Mouse (Mus musculus): ENCODE data around the gene Gm12185.
"Not testable (repeated sequence)": the region's sequence is repeated elsewhere in the genome, so short reads cannot be mapped to it uniquely, and the experiment has no call there.

The Gm12185 gene

GRCm38 (mm10) chr11:48991740-48992520 is at the start of gene Gm12185:
TSS of gene Gm12185 (minus strand) at chr11:48992226.
- peak; percentile 16 for DNase-seq

- DNase-seq: not testable (repeated sequence)
Measured at GRCm38 (mm10) chr11:49012074-49012473, 20.0 kb upstream of the Gm12185 start.

- DNase-seq: not testable (repeated sequence)
Measured at GRCm38 (mm10) chr11:49006785-49007184, 14.8 kb upstream of the Gm12185 start.

GRCm38 (mm10) chr11:49006317-49006716 is 14.3 kb upstream of the Gm12185 start:
- not testable (repeated sequence) for DNase-seq

- DNase-seq: not testable (repeated sequence)
Measured at GRCm38 (mm10) chr11:49000411-49000810, 8.4 kb upstream of the Gm12185 start.

- not testable (repeated sequence) for DNase-seq
Measured at GRCm38 (mm10) chr11:48994018-48994417, 2.0 kb upstream of the Gm12185 start, which contains the start of gene Tgtp1. TSS of gene Tgtp1 (minus strand) at chr11:48994172.

GRCm38 (mm10) chr11:48993296-48993695 is 1.3 kb upstream of the Gm12185 start:
- DNase-seq: not testable (repeated sequence)

- DNase-seq: not testable (repeated sequence)
Measured at GRCm38 (mm10) chr11:48989981-48990380, 2.0 kb downstream of the Gm12185 start.

- DNase-seq: not testable (repeated sequence)
Measured at GRCm38 (mm10) chr11:48988219-48988618, 3.8 kb downstream of the Gm12185 start.

GRCm38 (mm10) chr11:48982848-48983247 is 9.2 kb downstream of the Gm12185 start:
- not testable (repeated sequence) for DNase-seq

- DNase-seq: not testable (repeated sequence)
Measured at GRCm38 (mm10) chr11:48980052-48980451, 12.0 kb downstream of the Gm12185 start.

GRCm38 (mm10) chr11:48979251-48979650 is 12.8 kb downstream of the Gm12185 start, which contains the start of gene 9930111J21Rik1:
TSS of gene 9930111J21Rik1 (minus strand) at chr11:48979398.
- not testable (repeated sequence) for DNase-seq

GRCm38 (mm10) chr11:48978240-48978939 is 13.6 kb downstream of the Gm12185 start, which contains the start of gene Olfr56:
TSS of gene Olfr56 (plus strand) at chr11:48978889.
- not testable (repeated sequence) for DNase-seq

- DNase-seq: not testable (repeated sequence)
Measured at GRCm38 (mm10) chr11:48974686-48975085, 17.3 kb downstream of the Gm12185 start.

- DNase-seq: not testable (repeated sequence)
Measured at GRCm38 (mm10) chr11:48946090-48946489, 45.9 kb downstream of the Gm12185 start, which contains the start of gene Psme2b. TSS of gene Psme2b (minus strand) at chr11:48946190.

- DNase-seq: not testable (repeated sequence)
Measured at GRCm38 (mm10) chr11:48939286-48939685, 52.7 kb downstream of the Gm12185 start.

GRCm38 (mm10) chr11:48935291-48935690 is 56.7 kb downstream of the Gm12185 start:
- not testable (repeated sequence) for DNase-seq

GRCm38 (mm10) chr11:48933923-48934322 is 58.1 kb downstream of the Gm12185 start:
- DNase-seq: not testable (repeated sequence)

- not testable (repeated sequence) for DNase-seq
Measured at GRCm38 (mm10) chr11:48933422-48933821, 58.6 kb downstream of the Gm12185 start.

- not testable (repeated sequence) for DNase-seq
Measured at GRCm38 (mm10) chr11:48928068-48928467, 64.0 kb downstream of the Gm12185 start.

GRCm38 (mm10) chr11:48926437-48926836 is 65.6 kb downstream of the Gm12185 start:
- DNase-seq: not testable (repeated sequence)

GRCm38 (mm10) chr11:48923818-48924217 is 68.2 kb downstream of the Gm12185 start:
- DNase-seq: not testable (repeated sequence)

GRCm38 (mm10) chr11:48918380-48918779 is 73.6 kb downstream of the Gm12185 start:
- DNase-seq: no peak

Data from kidney, adult 18-20 months (tissue).